In genomic region chr6:134219358-134219757, GRCm38 (mm10) we compare ENCODE assay signal across 8 mouse cellular contexts.
DNase-seq lines count a peak whose midpoint lies in the region; ATAC-seq lines count a peak whose summit lies in the region.

No protein-coding gene starts in this region.

- H3K27me3 ChIP-seq in embryonic facial prominence, embryonic 14.5 days (replicated peaks; ENCODE audit: control insufficient read depth, insufficient read depth, low read length) = no peaks in the 10 kb centered on the region
- H3K27me3 ChIP-seq in embryonic facial prominence, embryonic 10.5 days (replicated peaks; ENCODE audit: low read depth, poor library complexity, severe bottlenecking) = no peaks in the 10 kb centered on the region
- H3K27me3 ChIP-seq in midbrain, embryonic 15.5 days (replicated peaks) = no peaks in the 10 kb centered on the region
- H3K27me3 ChIP-seq in midbrain, embryonic 16.5 days (ENCODE audit: control insufficient read depth, insufficient read depth, low read depth, low read length) = no peaks in the 10 kb centered on the region
- no peaks in the 10 kb centered on the region for H3K27me3 ChIP-seq in stomach, embryonic 14.5 days (ENCODE audit: control insufficient read depth, insufficient read depth, low read length)

- peak; percentile 70 for DNase-seq in embryonic facial prominence, embryonic 14.5 days (ENCODE audit: low spot score)
- DNase-seq in embryonic facial prominence, embryonic 10.5 days (ENCODE audit: low spot score) = no peak
- DNase-seq in layer of hippocampus, postnatal 25 days (ENCODE audit: extremely low spot score in 1 of 2, low spot score in 1 of 2) = peak; percentile 27 to 35
- DNase-seq in B cell, adult 2 months = no peak
- DNase-seq in adipocyte (ENCODE audit: low spot score) = no peak

- no peak overlapping the region for H3K4me2 ChIP-seq in embryonic facial prominence, embryonic 14.5 days (ENCODE audit: low read depth, low read length)
- H3K4me2 ChIP-seq in midbrain, embryonic 15.5 days = no peak overlapping the region
- no peak overlapping the region for H3K4me2 ChIP-seq in midbrain, embryonic 16.5 days (ENCODE audit: low read length)
- no peak overlapping the region for H3K4me2 ChIP-seq in stomach, embryonic 14.5 days (replicated peaks; ENCODE audit: low read depth, low read length)

- no peaks in the 10 kb centered on the region for H3K36me3 ChIP-seq in embryonic facial prominence, embryonic 14.5 days (ENCODE audit: control insufficient read depth, insufficient read depth, low read length)
- H3K36me3 ChIP-seq in embryonic facial prominence, embryonic 10.5 days (replicated peaks) = peaks cover 23% of the 10 kb centered on the region; the same call in 1 of the 2 replicates
- H3K36me3 ChIP-seq in midbrain, embryonic 15.5 days (replicated peaks) = no peaks in the 10 kb centered on the region
- no peaks in the 10 kb centered on the region for H3K36me3 ChIP-seq in midbrain, embryonic 16.5 days (ENCODE audit: control insufficient read depth, insufficient read depth, low read length)
- H3K36me3 ChIP-seq in stomach, embryonic 14.5 days (ENCODE audit: control insufficient read depth, insufficient read depth, low read length) = 0 out of 2 replicates have a peak, but pooled peaks cover 6% of the 10 kb centered on the region

- H3K9me3 ChIP-seq in embryonic facial prominence, embryonic 14.5 days (ENCODE audit: control insufficient read depth, low read length) = no peaks in the 10 kb centered on the region
- H3K9me3 ChIP-seq in embryonic facial prominence, embryonic 10.5 days = no peaks in the 10 kb centered on the region
- H3K9me3 ChIP-seq in midbrain, embryonic 15.5 days = no peaks in the 10 kb centered on the region
- H3K9me3 ChIP-seq in midbrain, embryonic 16.5 days (replicated peaks; ENCODE audit: control insufficient read depth, low read length, poor library complexity, severe bottlenecking) = no peaks in the 10 kb centered on the region
- H3K9me3 ChIP-seq in stomach, embryonic 14.5 days (ENCODE audit: control insufficient read depth, low read depth, low read length) = no peaks in the 10 kb centered on the region

- H3K4me1 ChIP-seq in embryonic facial prominence, embryonic 14.5 days (ENCODE audit: control insufficient read depth, insufficient read depth, low read length) = peaks cover 9% of the 10 kb centered on the region
- H3K4me1 ChIP-seq in embryonic facial prominence, embryonic 10.5 days = peaks cover 9% of the 10 kb centered on the region
- peaks cover 14% of the 10 kb centered on the region for H3K4me1 ChIP-seq in midbrain, embryonic 15.5 days
- 0 out of 2 replicates have a peak, but pooled peaks cover 2% of the 10 kb centered on the region for H3K4me1 ChIP-seq in midbrain, embryonic 16.5 days (ENCODE audit: control insufficient read depth, insufficient read depth, low read length)
- peaks cover 2% of the 10 kb centered on the region; the same call in 1 of the 2 replicates for H3K4me1 ChIP-seq in stomach, embryonic 14.5 days (ENCODE audit: control insufficient read depth, insufficient read depth, low read length)

- WGBS in embryonic facial prominence, embryonic 14.5 days = 42% methylated on average over 6 of the region's 6 CpGs
- 81% methylated on average over 6 of the region's 6 CpGs for WGBS in embryonic facial prominence, embryonic 10.5 days
- WGBS in midbrain, embryonic 15.5 days = 57% methylated on average over 6 of the region's 6 CpGs
- 45% methylated on average over 6 of the region's 6 CpGs for WGBS in midbrain, embryonic 16.5 days
- 39% methylated on average over 6 of the region's 6 CpGs for WGBS in stomach, embryonic 14.5 days

- H3K4me3 ChIP-seq in embryonic facial prominence, embryonic 14.5 days (ENCODE audit: low read depth, low read length) = no peak overlapping the region
- H3K4me3 ChIP-seq in embryonic facial prominence, embryonic 10.5 days = no peak overlapping the region
- H3K4me3 ChIP-seq in midbrain, embryonic 15.5 days = no peak overlapping the region
- H3K4me3 ChIP-seq in midbrain, embryonic 16.5 days (ENCODE audit: low read depth, low read length) = no peak overlapping the region
- H3K4me3 ChIP-seq in stomach, embryonic 14.5 days (ENCODE audit: low read depth, low read length) = no peak overlapping the region

- ATAC-seq in embryonic facial prominence, embryonic 14.5 days (ENCODE audit: low read depth) = 0 out of 2 replicates have a peak, but pooled peaks have one; percentile 55
- ATAC-seq in midbrain, embryonic 15.5 days (replicated peaks) = 0 out of 2 replicates have a peak, but pooled peaks have one; percentile 62
- no peak for ATAC-seq in midbrain, embryonic 16.5 days
- peak; percentile 58; the same call in 1 of the 2 replicates for ATAC-seq in stomach, embryonic 14.5 days (ENCODE audit: insufficient number of reproducible peaks, insufficient read depth, low FRiP score, low read depth)

- no peak overlapping the region for H3K27ac ChIP-seq in embryonic facial prominence, embryonic 14.5 days (replicated peaks; ENCODE audit: low read depth, low read length)
- H3K27ac ChIP-seq in embryonic facial prominence, embryonic 10.5 days (replicated peaks) = no peak overlapping the region
- H3K27ac ChIP-seq in midbrain, embryonic 15.5 days = no peak overlapping the region
- no peak overlapping the region for H3K27ac ChIP-seq in midbrain, embryonic 16.5 days (ENCODE audit: low read length)
- H3K27ac ChIP-seq in stomach, embryonic 14.5 days (ENCODE audit: low read length) = no peak overlapping the region

- no peak overlapping the region for H3K9ac ChIP-seq in embryonic facial prominence, embryonic 14.5 days (ENCODE audit: low read depth, low read length)
- H3K9ac ChIP-seq in midbrain, embryonic 15.5 days = no peak overlapping the region
- no peak overlapping the region for H3K9ac ChIP-seq in midbrain, embryonic 16.5 days (ENCODE audit: low read depth, low read length)
- H3K9ac ChIP-seq in stomach, embryonic 14.5 days (replicated peaks; ENCODE audit: low read depth, low read length) = no peak overlapping the region

Comparison
In these comparisons a context has a peak if more than half of its experiments do, and no peak if none do; other contexts are left out.
1. DNase-seq: peak in embryonic facial prominence, embryonic 14.5 days (single experiment) and layer of hippocampus, postnatal 25 days (2 of 2); none in embryonic facial prominence, embryonic 10.5 days (single experiment), B cell, adult 2 months (0 of 2) and adipocyte (single experiment).